Mouse (Mus musculus): Measurements from ENCODE around the gene Mrrf. TPM values are rescaled to one million over a fixed set of nuclear protein-coding genes. Genes with fewer than 3 reads are reported as not detected.

Mrrf gene
- 49.6 and 49.9 TPM in 2 replicates for polyA plus RNA-seq (2012; rRNA removed)

DNA sequence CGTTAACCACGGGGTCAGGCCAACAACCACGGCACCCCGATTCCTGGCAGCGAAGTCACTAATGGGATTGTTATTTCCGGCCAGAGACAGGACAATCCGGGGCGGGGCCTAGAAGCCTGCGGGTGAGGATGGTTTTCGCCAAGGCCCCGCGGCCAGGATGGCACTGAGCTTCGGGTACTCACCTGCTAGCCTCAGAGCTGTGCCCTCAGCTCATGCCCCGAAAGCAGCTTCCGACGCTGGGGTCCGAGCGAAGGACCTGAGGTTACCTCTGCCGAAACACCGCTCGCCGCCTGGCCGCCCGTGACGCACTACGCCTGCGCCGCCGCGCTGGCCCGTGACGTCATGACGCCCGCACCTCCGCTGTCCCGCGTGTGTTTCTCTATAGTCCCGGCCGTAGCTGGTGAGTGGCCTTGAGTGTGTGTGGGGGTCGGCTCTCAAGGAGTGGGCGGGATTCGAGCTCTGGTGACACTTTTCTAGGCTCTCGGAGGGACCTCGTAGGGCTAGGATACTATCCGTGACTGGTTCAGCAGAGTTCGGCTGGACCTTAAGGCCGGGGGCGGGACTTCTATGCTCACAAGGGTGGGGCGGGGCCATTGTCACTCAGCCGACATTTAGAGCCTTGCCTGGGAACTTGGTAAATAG is at the start of gene Mrrf, which contains the start of gene Rbm18:
TSS of gene Mrrf (plus strand) at position 90 of the 642 bp plus-strand sequence.
TSS of gene Rbm18 (minus strand) at position 474 of the 642 bp plus-strand sequence.
- peak; percentile 67 for DNase-seq (ENCODE audit: low read depth)

DNA sequence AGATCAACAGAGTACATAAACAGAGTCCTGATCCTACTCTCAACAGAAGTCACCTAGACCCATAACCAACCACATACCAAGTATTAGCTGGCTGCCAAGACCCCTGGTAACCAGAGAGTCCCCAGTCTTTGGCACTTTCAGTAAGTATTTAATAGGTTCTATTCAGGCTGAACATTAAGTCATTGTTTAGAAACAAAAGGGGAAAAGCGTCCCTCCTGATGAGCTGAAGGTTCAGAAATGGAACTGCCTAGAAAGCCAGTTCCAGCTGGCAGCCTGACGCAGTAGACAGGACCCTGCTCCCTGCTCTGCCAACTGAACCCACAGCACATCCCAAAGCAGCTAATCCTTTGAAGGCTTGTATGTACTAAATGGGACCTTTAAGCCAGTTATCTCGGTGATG is 47.0 kb upstream of the Mrrf start:
- no peak for DNase-seq (ENCODE audit: low read depth)

DNA sequence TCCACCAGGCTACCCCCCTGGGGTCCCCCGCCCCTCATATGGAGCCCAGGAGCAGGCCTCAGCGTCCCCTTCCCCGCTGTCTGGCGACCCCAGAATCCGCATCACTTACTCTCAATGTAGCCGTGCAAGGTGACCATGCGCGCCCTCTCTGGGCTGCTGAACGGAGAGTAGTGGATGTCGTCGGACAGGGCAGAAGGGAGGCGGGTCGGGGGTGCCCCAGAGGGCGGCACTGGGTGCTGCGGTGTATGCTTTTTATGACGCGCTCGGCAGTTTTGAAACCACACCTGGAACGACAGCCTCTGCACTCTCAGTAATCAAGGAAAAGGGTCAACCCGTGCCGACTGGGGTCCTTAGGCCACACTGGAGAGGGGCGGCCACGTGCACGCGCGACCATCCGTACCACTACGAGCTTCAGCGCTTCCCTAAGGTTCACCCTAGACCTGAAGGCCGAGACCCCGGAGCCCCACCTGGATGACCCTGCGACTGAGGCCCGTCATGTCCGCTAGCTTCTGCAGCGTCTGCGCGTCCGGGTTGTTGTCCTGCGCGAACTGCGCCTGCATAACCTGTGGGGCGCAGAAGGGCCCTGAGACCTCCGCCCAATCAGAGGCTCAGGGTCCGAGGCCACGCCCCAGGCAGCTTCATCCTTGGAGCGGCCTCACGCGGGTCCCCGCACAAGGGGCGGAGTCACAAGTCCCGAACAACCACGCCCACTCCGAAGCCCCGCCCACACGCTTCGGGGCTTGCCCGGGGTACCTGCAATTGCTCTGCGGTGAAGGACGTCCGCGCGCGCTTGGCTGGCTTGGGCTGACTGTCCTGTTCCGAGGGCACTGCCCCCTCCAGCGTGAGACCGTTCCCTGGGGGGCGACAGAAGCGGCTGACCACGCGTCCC is 45.1 kb upstream of the Mrrf start:
- no peak for DNase-seq (ENCODE audit: low read depth)

DNA sequence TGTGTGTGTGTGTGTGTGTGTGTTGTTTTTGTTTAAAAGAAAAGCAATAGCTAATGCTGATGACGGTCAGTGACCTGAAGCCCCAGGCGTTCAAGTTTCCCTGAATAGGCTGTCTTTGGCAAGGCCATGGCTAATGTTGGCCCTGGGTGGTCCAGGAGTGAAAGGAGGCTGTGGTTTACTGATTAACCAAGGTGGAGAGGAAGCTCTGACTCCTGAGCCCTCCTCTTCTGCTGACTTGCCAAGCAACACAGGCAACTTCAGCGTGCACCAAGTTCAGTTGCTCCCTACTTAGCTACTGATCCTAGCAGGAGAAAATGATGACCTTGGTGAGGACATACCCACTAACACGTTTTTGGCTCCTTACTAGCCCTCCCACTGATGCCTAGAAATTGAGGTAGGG is 43.4 kb upstream of the Mrrf start:
- no peak for DNase-seq (ENCODE audit: low read depth)

DNA sequence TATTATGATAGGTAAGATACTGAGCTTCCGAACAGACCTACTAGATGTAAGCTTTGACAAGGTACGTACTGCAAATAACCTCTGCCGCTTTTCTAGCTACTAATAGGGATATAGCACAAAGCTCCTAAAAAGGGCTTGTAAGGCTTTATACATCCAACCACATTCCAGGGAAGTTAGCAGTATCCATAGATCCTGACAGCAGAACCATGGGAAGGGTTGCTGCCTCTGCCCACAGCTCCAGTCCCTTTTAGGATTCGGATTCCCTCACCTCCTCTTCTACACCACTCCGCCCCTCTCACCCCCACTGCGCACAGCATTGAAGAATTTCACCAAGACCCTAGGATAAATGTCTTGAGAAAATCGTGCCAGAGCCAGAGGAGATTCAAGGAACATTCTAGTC is 42.9 kb upstream of the Mrrf start:
- DNase-seq (ENCODE audit: low read depth): no peak

DNA sequence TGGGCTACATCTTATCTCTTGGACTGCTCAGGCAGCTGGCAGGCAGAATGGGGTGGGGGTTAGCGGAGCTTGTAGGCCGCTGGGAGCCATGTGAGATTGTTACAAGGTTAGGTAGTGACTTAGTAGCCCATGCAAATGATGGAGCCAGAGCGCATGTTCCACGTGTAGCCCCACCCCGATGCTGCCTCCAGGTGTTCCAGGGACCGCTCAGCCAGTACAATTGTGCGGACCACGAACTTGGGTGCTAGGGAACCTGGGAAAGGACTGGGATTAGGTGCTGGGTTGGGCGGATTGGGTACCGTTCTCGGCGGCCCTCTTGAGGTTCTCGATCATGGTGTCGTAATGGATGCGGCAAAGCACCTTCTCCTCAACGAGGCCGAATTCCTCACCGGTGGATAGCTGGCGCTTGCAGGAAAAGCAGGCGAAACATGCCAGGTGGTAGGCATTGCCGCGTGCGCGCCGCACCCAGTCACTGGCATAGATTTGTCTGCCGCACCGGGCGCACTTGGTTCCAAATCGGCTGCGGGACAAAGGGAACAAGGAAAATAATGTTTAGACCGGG is 42.2 kb upstream of the Mrrf start:
- DNase-seq (ENCODE audit: low read depth): no peak

DNA sequence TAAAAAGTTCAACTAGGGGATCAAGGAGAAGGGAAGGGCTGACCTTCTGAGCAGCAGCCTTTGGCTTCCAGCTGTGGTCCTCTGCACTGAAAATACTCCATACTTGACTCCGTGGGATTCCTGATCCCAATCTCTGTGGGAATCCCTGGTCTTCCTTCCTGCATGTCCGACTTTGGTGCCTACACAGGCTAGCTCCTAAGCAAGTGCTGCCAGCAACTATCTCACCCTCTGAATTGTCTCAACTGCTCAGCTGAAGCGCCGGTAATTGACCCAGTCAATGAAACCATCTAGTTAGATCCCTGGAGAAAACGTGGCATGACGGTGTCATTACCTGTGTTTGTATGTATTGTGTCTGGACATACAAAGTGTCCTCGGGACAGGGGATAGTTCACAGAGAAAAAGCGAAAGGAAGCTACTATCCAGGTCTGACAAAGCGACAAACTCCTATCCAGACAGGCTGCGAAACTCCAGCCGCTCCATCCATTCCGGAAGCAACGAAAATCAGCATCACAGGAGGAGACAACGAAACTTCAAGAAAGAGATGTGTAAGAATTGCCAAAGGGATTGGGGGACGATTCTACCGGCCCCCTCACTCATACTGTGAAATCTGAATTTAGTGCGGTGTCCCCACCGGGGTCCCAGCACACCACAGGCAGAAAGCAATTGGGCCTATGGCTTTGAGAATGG is 38.9 kb upstream of the Mrrf start:
- no peak for DNase-seq (ENCODE audit: low read depth)

DNA sequence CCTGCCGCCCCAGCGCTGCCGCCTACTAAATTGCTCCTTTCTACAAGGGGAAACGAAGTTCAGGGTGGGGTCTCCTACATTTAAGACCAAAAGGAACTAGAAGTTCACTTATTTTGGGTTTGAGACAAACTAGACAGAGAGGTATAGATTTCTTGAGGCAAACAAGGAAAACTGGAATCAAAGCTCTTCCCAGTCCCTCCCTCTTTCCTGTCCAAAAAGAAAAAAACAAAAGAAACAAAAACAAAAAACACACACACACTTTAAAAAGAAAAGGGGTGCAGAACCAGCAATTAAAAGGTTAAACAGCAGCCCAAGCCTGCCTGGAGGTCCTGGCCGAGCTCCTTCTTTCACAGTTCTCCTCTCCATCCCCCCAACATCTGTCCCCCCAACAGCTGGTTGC is 38.2 kb upstream of the Mrrf start:
- no peak for DNase-seq (ENCODE audit: low read depth)

DNA sequence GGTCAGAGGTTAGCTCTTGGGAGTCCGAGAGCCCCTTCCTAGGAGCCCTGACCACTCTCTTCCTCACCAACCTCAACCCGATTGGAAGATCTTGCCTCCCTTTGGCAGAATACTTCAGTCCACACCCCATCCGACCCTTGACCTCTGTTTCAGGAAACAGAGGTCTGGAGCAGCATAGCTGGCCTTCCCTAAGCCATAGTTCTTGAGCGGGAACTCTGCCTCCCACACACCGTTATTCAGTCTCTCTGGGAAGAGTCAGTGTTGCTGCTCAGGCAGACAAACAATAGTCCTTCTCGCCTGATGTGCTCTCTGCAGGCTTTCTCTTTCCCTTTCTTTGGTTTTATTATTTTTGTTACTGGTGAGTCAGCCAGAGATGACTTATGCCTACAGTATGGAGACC is 36.5 kb upstream of the Mrrf start:
- no peak for DNase-seq (ENCODE audit: low read depth)

DNA sequence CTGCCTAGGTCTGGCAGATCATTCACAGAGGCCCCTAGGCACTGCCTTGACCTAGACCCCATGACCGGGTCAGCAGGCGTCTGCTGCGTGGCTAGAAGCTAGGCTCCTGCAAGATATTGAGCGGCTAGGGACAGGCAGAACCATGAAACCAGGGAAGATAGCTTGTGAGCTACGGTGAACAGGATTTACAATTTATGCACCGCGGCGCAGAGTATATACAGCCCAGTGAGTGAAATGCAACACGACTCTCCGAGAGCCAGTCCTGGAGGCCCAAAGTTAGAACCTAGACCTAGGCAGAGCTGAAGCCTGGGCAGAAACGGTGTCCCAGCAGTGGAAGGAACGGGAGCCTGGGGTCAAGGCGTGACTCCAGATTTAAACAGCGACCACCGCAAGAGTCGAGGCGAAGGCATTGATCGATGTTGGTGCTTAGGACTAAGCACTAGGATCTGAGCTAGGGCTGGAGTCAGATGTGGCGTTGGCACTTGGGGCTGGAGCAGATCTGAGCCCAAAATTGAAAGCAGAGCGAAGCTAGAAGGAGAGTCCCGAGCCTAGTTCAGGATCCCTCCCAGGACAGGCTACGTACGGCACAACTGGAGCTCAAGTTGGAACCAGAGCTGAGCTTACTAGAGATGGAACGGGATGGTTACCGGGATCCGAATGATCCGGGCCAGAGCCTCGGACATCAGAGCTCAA is 34.2 kb upstream of the Mrrf start:
- DNase-seq (ENCODE audit: low read depth): no peak

DNA sequence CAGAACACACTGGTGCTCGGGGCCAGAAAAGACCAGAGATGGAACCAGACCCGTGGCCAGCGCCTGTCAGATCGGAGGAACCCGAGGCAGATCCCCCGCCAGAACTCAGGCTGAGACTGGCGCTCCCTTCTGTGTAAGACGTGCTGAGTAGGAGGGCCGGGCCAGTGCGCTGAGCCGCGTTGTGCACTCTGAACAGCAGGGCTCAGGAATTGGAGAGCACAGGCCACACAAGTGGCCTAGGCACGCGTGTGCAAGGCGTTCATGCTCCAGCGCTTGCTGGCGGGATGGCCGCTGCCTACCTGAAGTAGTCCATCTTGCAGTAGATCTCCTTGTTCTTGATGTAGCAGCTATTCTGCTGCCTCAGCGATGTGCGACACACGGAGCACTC is 33.6 kb upstream of the Mrrf start:
- DNase-seq (ENCODE audit: low read depth): no peak

DNA sequence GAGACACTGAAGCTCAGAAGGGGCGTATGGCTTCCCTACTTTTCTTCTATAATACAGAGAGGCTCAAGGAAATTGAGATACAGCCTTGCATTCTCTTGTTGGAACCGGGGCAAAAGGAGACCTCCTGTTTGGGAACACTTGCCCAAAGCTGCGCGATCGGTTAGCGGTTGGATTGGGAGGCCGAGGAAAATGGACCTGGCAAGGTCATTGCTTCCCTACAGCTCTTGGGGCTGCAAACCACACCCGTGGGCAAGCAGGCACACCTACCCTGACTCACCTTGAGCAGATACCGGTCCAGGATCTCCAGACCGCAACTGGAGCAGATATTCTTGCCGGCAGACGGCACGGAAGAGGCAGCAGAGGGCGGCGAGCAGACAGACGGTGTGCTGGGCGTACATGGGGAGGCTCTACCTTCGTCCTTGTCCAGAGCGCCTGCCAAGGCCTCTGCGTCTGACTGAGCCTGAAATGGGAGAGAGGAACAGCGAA is 33.1 kb upstream of the Mrrf start:
- DNase-seq (ENCODE audit: low read depth): no peak

DNA sequence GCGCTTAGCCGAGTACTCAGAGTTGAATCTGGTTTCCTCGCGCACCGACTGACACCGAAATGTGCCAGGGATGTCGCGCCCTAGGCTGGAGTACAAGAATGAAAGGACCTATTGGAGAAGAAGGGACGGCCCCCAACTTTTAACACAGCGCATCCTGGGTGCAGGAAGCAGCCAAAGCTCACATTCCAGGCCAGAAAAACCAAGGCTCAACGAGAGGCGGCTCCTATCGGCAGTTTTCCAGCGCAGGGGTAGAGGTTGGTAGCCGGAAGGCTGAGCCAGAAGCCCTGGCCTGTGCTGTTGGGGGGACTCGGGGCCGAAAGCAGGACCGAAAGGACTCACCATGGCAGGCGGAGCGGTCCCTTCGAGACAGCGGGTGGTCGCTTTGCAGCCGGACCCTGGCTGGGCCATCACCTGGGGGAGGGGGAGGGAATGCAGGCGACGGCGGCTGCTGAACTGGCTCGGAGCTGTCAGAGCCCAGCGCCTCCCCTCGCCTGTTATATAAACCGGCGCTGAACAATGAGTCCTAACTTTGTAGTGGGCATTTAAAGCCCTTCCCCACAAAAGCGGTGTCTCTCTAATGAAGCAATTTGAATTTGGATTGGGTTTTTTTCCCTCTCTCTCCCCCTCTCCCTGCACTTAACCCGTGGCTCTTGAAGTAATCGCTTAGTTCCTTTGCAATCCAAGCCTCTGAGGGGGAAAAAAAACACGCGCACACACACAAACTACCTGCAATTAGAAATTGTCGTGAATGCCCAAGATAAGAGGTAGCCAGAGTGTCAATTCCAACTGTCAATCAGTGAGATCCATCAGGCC is 32.4 kb upstream of the Mrrf start:
- no peak for DNase-seq (ENCODE audit: low read depth)

DNA sequence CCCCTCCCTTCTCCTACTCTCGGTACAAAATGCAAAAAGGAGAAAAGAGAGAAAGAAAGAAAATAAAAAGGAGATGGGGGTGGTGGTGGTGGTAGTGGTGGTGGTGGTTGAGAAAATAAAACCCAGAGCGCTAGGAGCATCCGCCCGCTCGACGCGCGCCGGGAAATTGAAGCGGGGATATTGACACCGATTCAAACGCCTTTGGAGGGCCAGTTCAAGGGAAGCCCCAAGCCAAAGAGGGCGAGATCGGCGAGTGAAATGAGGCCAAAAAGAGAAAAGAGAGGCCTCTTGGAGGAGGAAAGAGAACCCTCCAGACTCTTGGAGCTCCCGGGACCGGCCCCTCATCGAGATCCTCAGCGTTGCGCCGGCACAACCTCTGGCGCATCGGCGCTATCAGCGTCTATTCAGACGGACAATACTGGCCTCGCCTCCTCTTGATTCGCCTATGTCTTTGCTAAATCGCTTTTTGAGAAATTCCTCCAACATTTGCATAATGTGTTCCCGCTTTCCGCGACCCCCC is 31.7 kb upstream of the Mrrf start:
- DNase-seq (ENCODE audit: low read depth): no peak

DNA sequence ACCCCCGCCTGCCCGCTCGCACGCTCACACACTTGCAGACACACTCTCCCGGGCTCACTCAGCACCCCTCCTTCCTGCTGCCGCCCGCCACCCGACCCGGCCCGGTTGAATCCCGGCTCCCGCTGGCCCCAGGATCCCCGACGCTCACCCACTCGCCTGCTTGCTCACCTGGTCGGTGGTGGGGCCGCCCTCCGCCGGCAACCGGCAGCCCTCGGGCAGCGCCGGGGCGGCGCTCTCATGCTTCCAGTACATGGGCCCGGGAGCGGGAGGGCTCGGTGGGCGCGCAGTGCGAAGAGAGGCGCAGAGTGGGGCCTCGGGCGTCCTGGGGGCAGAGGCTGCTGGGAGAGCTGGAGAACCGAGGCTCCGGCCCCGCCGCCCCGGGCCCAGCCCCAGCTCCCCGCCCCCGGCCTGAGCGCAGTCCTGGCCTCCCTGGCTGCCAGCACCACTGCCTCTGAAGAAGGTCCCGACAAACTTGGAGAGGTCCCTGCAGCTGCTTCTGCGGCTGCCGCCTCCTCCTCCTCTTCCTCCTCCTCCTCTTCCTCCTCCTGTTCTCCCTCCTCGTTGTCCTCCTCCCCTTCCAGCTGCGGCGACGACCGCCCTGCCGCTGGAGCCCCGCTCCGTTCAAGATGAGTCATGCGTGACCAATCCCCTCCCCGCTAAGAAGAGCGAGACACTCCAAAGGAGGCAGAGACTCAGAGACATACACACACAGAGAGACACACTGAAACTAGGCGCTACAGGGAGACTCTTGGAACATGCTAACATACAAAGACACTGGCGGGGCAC is 31.0 kb upstream of the Mrrf start, which contains the start of gene Lhx6:
TSS of gene Lhx6 (minus strand) at position 453 of the 786 bp plus-strand sequence.
- no peak for DNase-seq (ENCODE audit: low read depth)

DNA sequence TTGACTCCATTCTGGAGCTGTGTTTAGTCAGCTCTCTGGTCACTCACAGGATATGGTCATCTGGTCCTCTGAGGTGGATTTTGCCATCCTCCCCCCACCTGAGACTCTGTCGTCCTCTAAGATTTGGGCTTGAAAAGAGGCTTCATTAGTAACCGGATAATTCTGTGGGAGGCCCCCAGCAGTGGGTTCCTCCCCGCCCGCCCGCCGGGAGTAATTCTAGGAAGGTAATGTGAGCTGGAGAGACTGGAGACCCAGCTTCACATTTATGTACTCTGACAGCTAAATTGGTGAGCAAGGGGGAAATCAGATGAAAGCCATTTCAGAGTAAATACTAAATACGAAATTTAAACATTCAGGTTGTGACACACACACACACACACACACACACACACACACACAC is 27.6 kb upstream of the Mrrf start:
- no peak for DNase-seq (ENCODE audit: low read depth)

DNA sequence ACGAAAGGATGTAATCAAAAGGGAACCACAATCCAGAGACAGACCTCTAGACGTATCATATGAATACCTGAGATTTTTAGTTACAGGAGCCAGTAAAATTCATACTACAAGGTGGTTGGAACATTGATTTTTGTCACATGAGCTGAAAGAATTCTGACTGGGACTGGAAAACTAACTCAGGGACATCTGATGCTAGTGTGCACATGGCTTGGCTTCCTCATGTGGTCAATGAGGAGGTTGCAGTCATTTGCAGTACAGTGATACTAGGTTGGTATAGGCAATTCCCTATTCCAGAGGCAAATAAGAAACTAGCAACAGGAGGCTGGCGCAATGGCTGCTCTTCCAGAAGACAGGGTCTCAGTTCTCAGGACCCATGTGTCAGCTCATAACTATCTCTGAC is 23.6 kb upstream of the Mrrf start:
- no peak for DNase-seq (ENCODE audit: low read depth)

DNA sequence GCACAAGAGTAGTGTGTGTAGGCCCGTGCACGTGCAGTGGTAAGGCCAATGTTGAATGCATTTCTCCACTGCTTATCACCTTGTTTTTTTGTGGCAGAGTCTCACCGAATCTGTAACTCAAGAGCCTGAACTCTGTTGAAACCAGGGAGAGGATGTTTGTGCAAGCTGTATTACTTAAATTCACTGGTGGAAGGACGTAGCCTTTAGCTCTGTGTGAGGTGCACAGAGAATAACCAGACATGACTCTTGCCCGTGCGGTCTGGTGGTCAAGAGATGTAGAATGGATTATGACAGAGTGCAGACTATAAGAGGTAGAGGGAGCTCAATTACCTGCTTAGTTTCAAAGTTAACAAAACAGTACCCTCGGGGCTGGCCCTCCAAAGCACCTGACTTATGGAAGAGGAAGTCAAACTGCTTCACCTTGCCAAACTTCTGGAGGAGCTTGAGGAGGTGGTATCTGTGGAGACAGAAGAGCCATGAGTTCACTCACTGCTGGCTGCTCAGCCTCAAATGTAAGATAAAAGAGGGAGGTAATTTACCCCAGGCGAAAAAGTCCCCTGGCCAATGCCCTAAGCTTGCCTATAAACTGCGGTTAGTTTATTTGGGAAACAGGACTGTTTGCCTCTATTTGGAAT is 9.3 kb upstream of the Mrrf start:
- DNase-seq (ENCODE audit: low read depth): no peak

DNA sequence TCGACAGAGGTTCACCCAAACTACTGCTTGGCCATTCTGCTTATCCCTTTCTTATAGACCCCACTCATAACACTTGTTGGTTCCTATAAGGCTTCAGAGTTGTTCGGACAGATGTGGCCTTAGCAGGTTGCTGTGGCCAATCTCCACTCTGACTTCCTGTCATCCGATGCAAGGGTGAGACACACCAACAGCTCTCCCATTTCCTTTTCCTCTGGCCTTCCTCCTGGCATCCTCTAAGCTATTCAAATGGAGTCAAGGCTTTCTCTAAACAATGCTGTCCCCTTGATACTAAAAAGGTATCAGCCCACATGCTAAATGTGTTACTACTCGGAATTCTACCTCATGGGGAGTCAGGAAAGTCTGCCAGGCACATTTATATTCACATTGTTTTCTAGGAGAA is 8.2 kb upstream of the Mrrf start:
- DNase-seq (ENCODE audit: low read depth): no peak
